Mouse (Mus musculus): ENCODE measurements around the gene Itga5.
A peak's percentile ranks its signal among the peaks of the same experiment; 100 is the strongest.
"Not testable (repeated sequence)": the region's sequence is repeated elsewhere in the genome, so short reads cannot be mapped to it uniquely, and the experiment has no call there.

Itga5 gene

DNA sequence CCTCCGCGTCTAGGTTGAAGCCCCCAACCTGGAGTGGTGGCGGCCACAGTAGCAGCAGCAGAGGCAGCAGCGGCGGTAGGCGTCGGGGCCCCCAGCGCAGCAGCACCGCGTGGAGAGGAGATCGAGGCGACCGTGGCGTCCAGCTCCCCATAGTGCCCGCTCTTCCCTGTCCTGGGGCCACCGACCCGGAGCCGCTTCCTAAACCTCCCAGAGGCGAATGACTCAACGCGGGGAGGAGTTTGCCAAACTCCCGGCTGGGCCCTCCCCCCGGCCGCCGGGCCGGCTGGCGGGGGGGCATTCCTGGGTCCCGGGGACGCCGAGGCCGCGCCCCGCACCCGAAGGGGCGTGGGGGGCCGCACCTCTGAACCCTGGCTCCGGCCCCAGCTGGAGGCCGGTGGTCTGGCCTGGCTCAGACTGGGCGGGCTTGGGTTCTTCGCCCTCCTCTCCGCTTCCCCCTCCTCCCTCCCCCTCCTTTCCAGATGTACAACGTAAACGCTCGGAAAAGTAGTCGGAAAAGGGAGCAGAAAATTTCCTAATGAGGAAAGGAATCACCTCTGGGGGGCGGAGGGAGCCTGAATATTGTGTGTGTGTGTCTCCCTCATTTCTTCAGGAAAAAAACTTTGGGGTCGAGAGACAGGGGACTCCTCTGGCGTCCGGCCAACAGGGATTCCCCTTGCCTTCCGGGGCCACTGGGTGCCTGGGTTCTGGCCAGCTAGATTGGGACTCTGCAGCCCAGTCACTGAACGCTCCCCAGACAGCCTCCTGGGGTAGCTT is at the start of gene Itga5:
TSS of gene Itga5 (minus strand) at position 388 of the 774 bp plus-strand sequence.
- peak; percentile 83 for DNase-seq (ENCODE audit: low spot score)

DNA sequence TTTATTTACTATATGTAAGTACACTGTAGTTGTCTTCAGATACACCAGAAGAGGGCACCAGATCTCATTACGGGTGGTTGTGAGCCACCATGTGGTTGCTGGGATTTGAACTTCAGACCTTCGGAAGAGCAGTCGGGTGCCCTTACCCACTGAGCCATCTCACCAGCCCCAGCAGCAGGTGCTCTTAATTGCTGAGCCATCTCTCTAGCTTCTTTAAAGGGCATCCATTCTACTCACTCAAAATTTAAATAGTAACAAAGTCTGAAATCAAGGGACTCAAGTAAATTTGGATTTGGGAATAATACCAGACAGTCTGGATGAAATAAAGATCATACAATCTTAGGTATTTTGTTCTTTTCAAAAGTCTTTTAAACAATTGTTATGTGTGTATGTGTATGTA is 39.0 kb upstream of the Itga5 start:
- not testable (repeated sequence) for DNase-seq (ENCODE audit: low spot score)

DNA sequence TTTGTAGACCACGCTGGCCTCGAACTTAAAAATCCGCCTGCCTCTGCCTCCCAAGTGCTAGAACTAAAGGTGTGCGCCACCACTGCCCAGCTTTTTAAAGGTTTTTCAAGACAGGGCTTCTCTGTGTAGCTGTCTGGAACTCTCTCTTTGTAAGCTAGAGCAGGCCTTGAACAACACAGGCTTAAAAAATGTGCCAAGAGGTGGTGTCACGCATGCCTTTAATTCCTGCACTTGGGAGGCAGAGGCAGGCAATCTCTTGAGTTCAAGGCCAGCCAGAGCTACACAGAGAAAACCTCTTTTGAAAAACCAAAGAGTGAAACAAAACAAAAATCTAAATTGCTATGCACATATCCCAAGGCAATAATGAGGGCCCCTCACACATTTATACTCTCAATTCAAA is 34.8 kb upstream of the Itga5 start:
- no peak for DNase-seq (ENCODE audit: low spot score)

DNA sequence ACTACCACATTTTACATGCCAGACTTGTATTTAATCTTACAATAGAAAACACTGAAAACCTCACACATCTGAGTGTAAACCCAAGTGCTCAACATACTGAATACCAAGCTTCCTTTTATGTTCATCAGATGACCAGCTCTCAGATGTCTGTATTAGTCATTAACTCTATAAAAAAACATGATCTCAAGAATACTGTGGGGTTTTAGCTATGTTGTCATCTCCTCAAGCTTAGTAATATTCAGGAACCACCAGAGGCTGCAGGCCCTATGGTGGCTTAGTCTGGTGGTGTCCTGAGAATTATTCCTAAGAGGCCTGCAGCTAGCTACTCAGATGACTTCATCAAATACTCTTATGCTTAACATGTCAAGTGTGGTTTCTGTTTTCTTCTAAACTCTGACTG is 27.0 kb upstream of the Itga5 start:
- no peak for DNase-seq (ENCODE audit: low spot score)

DNA sequence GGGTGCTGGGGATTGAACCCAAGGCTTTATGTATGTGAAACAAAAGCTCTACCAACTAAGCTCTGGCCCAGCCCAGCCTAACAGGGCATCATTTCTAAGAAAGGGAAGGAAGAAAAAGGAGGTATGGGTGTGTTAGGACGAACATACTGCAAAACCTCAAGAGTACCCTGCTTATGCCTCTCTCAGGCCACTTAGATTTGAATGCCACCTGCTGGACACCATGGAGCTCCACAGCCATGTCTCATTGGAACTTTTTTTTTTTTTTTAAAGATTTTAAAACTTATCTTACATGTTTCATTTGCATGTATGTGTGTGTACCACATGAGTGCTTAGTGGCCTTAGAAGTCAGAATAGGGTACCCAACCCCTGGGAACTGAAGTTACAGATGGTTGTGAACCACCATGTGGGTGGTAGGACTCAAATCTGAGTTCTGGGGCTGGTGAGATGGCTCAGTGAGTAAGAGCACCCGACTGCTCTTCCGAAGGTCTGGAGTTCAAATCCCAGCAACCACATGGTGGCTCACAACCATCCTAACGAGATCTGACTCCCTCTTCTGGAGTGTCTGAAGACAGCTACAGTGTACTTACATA is 22.1 kb upstream of the Itga5 start:
- DNase-seq (ENCODE audit: low spot score) = peak; percentile 77

GRCm38 (mm10) chr15:103383771-103384488 is 17.4 kb upstream of the Itga5 start:
- DNase-seq (ENCODE audit: low spot score) = no peak

DNA sequence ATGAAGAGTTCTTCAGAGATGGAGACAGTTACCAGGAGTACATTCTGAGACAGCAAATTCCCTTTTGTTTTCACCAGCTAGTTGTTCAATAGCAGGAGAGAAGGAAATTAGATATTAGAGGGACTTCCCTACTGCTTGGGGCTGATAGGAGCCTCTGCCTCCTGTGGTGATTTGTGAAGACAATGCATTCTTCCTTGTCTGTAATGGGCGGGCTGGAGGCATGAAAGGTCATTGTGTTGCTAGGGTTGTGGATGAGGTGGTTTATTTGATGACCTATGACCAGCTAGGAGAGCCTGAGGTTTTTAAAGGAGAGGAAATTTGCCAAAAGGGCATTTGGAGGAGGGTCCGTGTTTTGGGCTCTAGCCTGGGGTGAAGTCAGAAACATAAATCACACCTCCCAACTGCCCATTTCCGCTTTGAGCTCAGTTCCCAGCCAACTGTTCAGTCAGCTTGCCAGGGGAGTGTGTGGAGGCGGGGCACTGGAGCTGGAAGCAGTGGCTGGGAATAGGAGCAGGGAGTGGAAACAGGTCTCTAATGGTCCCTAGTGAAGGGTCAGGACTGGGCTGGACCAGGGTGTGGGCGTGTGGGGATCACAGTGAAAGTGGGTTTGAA is 16.3 kb upstream of the Itga5 start:
- DNase-seq (ENCODE audit: low spot score) = peak; percentile 85

DNA sequence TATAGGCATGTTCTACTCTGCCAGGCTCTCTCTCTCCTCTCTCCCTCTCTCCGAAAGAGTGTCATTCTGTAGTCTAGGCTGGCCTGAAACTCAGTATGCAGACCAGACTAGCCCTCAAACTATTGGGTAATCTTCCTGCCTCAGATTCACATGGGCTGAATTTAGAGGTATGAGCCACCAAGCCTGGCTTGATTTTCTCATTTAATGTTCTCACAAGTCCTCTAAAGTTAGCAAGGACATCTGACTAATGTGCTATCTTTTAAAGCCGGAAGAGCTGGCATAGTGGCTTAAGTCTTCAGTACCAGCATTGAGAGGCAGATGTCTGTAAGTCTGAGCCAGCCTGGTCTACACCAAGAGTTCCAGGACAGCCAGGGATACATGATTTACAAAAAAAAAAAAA is 15.5 kb upstream of the Itga5 start:
- DNase-seq (ENCODE audit: low spot score) = no peak

DNA sequence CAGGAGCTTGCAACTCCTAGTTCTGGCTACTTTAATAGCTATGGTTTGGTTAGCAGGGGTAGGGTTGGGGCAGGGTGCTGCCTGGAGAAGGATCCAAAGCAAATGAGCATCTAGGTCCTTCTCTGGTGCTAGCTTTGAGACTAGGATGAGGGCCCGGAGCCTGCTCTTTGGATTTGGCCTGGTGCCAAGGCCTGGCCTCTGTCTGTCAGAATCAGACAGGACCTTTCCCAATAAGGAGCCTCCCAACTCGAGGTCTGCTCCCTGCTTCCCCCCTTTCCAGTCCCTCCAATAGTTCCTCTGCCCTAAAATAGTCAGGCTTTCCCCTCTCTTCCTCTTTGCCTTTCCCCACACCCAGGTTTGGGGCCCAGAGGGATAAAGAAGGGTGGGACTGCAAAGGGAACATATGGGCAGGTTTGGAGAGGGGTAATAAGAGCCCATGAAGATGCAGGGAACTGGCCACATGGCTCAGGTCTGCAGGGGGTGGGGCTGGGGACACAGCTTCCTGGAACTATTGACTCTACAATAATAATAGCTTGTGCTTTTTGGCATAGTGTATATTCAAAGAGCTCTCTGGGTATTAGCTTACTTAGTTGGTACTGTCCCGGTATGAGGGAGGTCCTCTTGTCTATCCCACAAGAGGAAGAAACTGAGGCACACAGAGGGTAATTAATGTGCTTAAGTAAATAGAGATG is 12.2 kb upstream of the Itga5 start:
- no peak for DNase-seq (ENCODE audit: low spot score)

DNA sequence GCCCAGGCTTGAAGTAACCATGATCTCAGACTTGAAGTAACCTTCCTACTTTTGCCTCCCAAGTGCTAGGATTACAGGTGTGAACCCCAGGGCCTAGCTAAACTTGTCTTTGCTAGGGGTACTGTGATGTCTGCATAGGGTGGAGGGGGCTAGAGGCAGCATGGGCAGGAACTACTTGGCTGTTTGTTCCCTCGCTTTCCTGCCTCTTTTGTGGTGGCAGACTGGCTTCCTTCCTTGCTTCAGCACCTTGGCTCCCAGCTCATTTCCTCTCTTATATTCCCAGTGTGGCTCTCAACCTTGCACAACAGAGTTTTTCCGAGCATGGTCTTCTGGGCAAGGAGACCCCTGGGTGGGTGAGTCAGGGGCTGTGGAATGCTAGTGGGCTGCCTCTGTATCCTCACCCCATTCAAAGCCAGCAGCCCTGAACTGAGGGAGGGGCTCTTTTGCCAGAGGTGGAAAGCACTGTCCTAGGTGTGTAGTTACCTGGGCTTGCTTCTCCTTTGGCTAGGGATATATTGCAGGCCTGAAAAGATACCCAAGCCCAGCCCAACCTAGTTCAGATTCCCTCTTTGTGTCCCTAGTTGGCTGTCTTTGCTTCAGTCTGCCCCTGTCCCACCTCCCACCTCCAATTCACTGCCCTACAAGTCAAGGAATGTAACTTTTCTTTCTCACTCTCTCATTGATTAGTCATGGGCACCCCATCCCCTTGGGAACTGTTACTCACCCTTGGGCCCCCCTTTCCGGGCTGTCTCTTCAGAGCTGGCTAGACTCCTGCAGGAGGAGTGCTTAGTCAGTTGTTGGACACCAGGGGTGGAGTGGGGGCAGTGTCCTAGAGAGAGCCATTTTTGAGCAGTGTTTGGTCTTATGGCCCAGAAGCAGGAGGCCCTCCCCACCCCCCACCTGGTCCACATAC is 11.4 kb upstream of the Itga5 start:
- DNase-seq (ENCODE audit: low spot score) = no peak

DNA sequence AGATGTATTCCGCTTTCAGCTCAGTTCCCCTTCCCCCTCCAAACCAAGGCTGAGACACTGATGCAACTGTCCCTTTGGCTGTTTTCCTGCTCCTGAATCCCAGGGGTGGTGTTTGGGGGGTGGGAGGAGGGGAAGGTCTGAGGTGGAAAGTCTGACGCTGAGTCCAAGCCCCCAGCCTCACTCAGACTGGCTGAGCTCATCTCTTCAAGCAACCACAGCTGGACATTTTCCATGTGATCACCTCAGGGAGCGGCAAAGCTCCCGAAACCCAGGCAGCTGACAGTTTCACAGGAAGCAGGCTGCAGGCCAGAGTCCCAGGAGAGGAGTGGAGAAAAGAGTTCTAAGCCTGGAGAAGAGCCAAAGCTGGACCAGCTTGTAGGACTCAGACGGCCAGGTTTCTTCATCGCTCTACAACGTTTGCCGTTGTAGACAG is 10.3 kb upstream of the Itga5 start:
- DNase-seq (ENCODE audit: low spot score) = no peak

DNA sequence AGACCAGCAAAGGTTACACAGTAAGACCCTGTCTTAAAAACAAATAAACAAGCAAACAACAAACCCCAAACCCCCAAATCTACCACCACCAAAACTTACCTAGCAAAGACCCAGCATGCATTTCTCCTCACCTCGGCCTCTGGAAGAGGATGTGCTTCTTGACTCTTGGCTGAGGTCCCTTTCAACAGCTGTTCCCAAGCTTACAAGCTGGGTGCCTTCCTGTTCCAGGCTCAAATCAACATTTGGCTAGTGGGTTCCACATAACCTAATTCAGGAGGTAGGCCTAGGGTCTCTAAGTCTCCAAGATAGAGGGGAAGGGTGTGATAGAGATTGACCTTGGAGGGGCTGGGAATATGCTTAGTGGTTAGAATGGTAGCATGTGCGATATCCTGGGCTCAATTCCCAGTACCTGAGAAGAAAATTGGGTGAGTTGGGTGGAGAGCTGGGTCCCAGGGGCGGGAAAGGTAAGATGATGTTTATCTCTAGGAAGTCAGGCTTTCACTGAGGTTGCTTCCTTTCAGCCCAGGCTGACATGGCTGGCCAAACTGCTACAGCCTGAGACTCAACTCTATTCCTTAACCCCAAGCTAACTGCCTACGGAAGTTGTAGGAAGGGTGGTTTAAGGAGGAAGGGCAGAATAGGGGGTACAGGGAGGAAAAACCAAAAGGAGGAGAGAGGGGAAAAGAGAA is 8.7 kb upstream of the Itga5 start:
- DNase-seq (ENCODE audit: low spot score) = no peak

- DNase-seq (ENCODE audit: low spot score) = no peak
These were observed 5.9 kb upstream of the Itga5 start for GRCm38 (mm10) chr15:103372461-103372860.

DNA sequence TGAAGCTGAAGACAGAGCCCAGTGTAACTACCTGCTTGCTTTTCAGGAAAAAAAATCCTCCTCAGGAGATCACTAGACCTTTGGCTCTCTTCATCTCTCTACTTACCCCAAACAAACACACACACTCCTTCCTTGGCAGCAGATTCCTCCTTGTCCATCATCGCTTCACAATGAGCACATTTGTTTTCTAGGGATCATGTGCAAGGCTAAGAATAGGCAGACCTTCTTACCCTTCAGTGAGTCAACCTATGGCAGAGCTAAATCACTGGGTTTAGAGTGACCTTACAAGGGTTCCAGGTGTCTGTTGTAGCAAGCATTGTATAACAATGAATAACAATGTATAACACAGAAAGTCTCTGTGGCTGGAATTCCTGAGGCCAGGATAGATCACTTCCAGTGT is 5.2 kb upstream of the Itga5 start:
- no peak for DNase-seq (ENCODE audit: low spot score)

DNA sequence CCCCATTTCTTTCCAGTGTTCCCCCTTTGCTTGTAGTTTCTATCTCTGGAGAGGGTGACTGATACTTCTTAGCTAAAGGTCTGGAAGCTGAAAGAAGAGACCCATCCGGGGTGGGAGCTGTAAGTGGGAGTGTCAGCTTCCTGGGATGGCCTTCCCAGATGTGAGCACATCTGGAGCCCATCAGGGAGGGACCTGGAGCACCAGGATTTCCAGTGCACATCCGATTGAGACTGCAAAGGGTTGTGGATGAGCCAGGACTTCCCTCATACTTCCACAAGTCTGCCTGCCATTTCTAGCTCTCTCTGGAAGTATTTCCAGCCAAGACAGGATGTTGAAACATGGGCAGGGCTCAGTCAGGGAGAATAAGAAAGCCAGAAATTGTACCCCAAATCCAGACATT is 4.6 kb upstream of the Itga5 start:
- no peak for DNase-seq (ENCODE audit: low spot score)

- DNase-seq (ENCODE audit: low spot score) = no peak
These were observed 3.9 kb upstream of the Itga5 start for GRCm38 (mm10) chr15:103370462-103370861.

GRCm38 (mm10) chr15:103369123-103369522 is 2.6 kb upstream of the Itga5 start:
- no peak for DNase-seq (ENCODE audit: low spot score)

- DNase-seq (ENCODE audit: low spot score) = no peak
These were observed 1.8 kb upstream of the Itga5 start for GRCm38 (mm10) chr15:103368179-103368940.

DNA sequence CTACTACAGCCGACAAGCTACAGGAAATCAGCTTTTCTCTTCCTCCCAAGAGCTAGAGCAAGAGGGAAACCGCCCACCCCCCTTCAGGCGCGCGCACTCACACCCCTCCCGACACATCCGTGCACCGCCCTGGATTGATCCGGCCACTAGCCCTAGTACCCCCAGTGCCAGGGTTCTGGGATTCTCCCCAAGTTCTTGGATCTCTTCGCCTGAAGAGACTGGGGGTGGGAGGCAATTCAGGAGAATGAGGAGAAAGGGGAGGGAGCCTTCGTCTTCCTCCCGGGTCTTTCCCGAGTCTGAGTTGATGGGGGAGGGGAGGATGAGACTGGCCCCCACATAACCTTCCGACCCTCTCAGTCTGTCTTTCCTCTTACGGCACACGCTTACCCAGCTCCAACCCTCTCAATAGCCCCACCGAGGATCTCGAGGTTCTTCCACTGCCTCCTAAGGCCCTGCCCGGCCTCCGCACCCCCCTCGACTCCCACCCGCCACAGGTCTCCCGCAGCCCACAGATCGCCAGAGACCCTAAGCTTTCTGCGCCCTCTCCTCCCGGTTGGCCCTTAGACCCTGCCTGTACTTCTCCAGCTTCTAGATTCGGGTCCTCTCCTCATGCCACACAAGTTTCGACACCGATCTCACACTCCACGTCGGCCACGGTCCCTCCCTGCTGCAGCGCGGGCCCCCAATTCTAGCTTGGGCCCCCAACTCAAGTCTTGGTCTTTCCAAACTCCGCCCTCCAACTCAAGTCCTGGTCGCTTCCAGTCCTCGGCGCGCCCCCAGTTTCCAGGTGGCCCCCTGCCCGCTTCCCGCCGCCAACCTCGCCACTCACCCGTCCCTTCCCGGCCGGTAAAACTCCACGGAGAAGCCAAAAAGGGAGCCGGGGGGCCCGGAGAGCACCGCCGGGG is 840 bp downstream of the Itga5 start:
- peak; percentile 46 for DNase-seq (ENCODE audit: low spot score)
